ENCODE assay signal across 36 mouse cellular contexts in the genomic region with DNA sequence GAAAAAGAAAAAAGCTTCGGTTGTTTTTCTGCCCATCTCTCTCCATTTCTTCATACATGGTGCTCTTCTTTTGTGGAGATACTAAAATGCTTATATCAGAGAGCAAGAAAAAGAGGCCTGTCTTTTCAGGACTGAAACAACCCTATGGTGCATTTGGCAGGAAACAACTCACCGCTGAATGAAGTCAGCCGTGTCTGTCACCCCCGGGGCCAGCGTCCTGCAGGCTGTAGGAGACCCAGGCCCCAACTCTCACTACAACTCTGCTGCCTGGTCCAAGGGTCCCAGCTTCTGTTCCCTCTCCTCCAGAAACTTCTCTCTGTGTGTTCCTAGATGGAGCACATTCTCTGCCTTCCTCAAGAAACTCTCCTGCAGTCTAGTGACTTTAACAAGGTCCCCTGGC. TPM values are rescaled to one million over a fixed set of nuclear protein-coding genes. Genes with fewer than 3 reads are reported as not detected.
"Had no signal": no experiment of that assay in that cellular context is flagged by ENCODE, and none has a peak within 500 bp of the region (broad histone marks: within the 10 kb centered on the region; RNA-seq: fewer than 3 reads in every experiment).

No protein-coding gene starts in this region.

- H3K36me3 ChIP-seq: heart, embryonic 12.5 days; heart, embryonic 13.5 days; heart, embryonic 15.5 days; hindbrain, embryonic 10.5 days; hindbrain, embryonic 12.5 days; hindbrain, embryonic 13.5 days; hindbrain, embryonic 15.5 days; intestine, embryonic 15.5 days; kidney, embryonic 15.5 days had no signal

- DNase-seq: heart, postnatal 10 days; heart, postnatal 14 days; heart, postnatal 36 days; heart, postnatal 4 days; kidney, adult 11 months; kidney, adult 18-20 months; kidney, adult 2 months; kidney, adult 8-10 months; kidney, adult 9 months; kidney, postnatal 10 days; kidney, postnatal 14 days; kidney, postnatal 25 days; kidney, postnatal 36 days; kidney, postnatal 4 days; layer of hippocampus, adult 9-11 months; layer of hippocampus, postnatal 36 days had no signal

- H3K27ac ChIP-seq: heart, embryonic 13.5 days; heart, embryonic 15.5 days; hindbrain, embryonic 10.5 days; hindbrain, embryonic 12.5 days; hindbrain, embryonic 13.5 days; hindbrain, embryonic 14.5 days; hindbrain, embryonic 15.5 days; hindbrain, postnatal 0 days; intestine, embryonic 15.5 days; kidney, embryonic 15.5 days; kidney, postnatal 0 days; layer of hippocampus, adult 2 months; left cerebral cortex, adult 2 months had no signal

- H3K4me2 ChIP-seq: heart, embryonic 12.5 days; heart, embryonic 13.5 days; heart, embryonic 15.5 days; hindbrain, embryonic 12.5 days; hindbrain, embryonic 13.5 days; hindbrain, embryonic 14.5 days; hindbrain, embryonic 15.5 days; intestine, embryonic 15.5 days; kidney, embryonic 15.5 days had no signal

- H3K9me3 ChIP-seq: heart, embryonic 12.5 days; heart, embryonic 13.5 days; heart, embryonic 15.5 days; hindbrain, embryonic 10.5 days; hindbrain, embryonic 12.5 days; hindbrain, embryonic 13.5 days; hindbrain, embryonic 15.5 days; intestine, embryonic 15.5 days; kidney, embryonic 15.5 days had no signal

- H3K9ac ChIP-seq: heart, embryonic 12.5 days; heart, embryonic 13.5 days; heart, embryonic 15.5 days; hindbrain, embryonic 12.5 days; hindbrain, embryonic 13.5 days; hindbrain, embryonic 14.5 days; hindbrain, embryonic 15.5 days; intestine, embryonic 15.5 days; kidney, embryonic 15.5 days had no signal

- H3K4me1 ChIP-seq: heart, embryonic 12.5 days; heart, embryonic 13.5 days; heart, embryonic 15.5 days; hindbrain, embryonic 10.5 days; hindbrain, embryonic 12.5 days; hindbrain, embryonic 13.5 days; hindbrain, embryonic 15.5 days; intestine, embryonic 15.5 days; kidney, embryonic 15.5 days had no signal

- H3K4me3 ChIP-seq: heart, embryonic 12.5 days; heart, embryonic 13.5 days; heart, embryonic 15.5 days; hindbrain, embryonic 10.5 days; hindbrain, embryonic 12.5 days; hindbrain, embryonic 13.5 days; hindbrain, embryonic 15.5 days; intestine, embryonic 15.5 days; kidney, embryonic 15.5 days; layer of hippocampus, adult 2 months; left cerebral cortex, adult 2 months had no signal

- H3K27me3 ChIP-seq: heart, embryonic 12.5 days; heart, embryonic 13.5 days; heart, embryonic 15.5 days; hindbrain, embryonic 12.5 days; hindbrain, embryonic 13.5 days; hindbrain, embryonic 15.5 days; intestine, embryonic 15.5 days; kidney, embryonic 15.5 days had no signal

RNA-seq across cellular contexts. Expression of a gene that starts 26.1 kb away (rescaled TPM):
- total RNA-seq: hematopoietic stem cell, adult 5-6 weeks; hindbrain, postnatal 0 days; layer of hippocampus, adult 2 months; layer of hippocampus, postnatal 25 days; layer of hippocampus, postnatal 36 days; left cerebral cortex, adult 18-20 months; left cerebral cortex, adult 8-10 months had no signal
- polyA plus RNA-seq: hindbrain, embryonic 10.5 days; hindbrain, embryonic 12.5 days; intestine, embryonic 16.5 days; kidney, embryonic 15.5 days; large intestine, adult 2 months had no signal
